Mouse (Mus musculus): ENCODE measurements at regions not wholly inside any gene's neighbourhood (a gene's known extent, or its start where the extent isn't known, plus 50 kb on each side); places are given as distances from the start of the nearest gene placed in this dataset.

DNA sequence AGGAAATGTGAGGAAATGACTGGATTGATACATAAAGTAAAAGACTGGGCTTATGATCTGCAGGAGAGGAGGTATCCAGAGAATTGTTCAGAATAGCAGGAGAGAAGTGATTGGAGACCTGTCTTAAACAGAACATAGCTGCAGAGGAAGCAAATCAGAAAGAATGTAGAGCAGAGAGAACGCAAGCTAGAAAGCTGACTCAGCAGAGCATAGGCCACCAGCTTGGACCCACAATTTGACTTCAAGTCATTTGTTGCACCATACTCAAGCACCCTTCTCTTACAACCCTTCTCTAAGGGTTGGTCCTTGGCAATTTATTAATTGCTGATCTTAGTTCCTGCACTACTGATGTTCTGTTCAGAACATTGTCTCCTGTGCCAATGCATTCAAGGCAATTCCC, 207.0 kb downstream of the Sim1 start:
- TF ChIP-seq CTCF (IDR thresholded peaks at IDR 0.05; ENCODE audit: low read depth) (no peak), EP300 (IDR thresholded peaks at IDR 0.05; ENCODE audit: low read depth) (no peak)

All from liver, postnatal 0 days (tissue).